Mouse (Mus musculus) embryonic facial prominence, embryonic 11.5 days (tissue): Measurements from ENCODE around the gene Tdpoz2. TPM values are rescaled to one million over a fixed set of nuclear protein-coding genes. Genes with fewer than 3 reads are reported as not detected.

Experiments used
- polyA plus RNA-seq: library from polyadenylated mRNA; unstranded; fragments of >200 nt; fragmentation: Nextera tagmentation; extraction: Ambion mirVana; gene quantifications from 2 replicates; pipeline ENCODE4 v1.2.1, GENCODE M21; 2014

Tdpoz2 gene
- polyA plus RNA-seq, 1 experiment from 2014 or later, result not detected

Other genes starting within 250 kb of the Tdpoz2 start
- 0.42 TPM in 2 replicates for gene Tchh, start 210.4 kb downstream of the Tdpoz2 start, polyA plus RNA-seq
- 0.13 TPM in 1 of 2 replicates, not detected in the other for gene Tchhl1, start 183.9 kb downstream of the Tdpoz2 start, polyA plus RNA-seq
- gene S100a11, start 132.2 kb downstream of the Tdpoz2 start, polyA plus RNA-seq, result 525 TPM in 2 replicates
- 224 and 236 TPM in 2 replicates for gene S100a10, start 97.6 kb downstream of the Tdpoz2 start, polyA plus RNA-seq
- gene Tdpoz1, start 23.6 kb upstream of the Tdpoz2 start, polyA plus RNA-seq, result not detected in 2 replicates
- gene Gm37596, start 40.4 kb upstream of the Tdpoz2 start, polyA plus RNA-seq, result not detected in 2 replicates
- not detected in 2 replicates for gene Gm5773, start 120.3 kb upstream of the Tdpoz2 start, polyA plus RNA-seq
- gene Tdpoz4, start 143.7 kb upstream of the Tdpoz2 start, polyA plus RNA-seq, result not detected in 2 replicates
- gene Tdpoz3, start 173.3 kb upstream of the Tdpoz2 start, polyA plus RNA-seq, result not detected in 2 replicates